Mouse (Mus musculus) bone marrow, adult 2 months (tissue): ENCODE results near the gene Ninj1. TPM values are rescaled to one million over a fixed set of nuclear protein-coding genes. Genes with fewer than 3 reads are reported as not detected.

Experiments used
- H3K27ac ChIP-seq: fragments of 200-500 bp; 2 replicates; pipeline ENCODE4 v1.5.1; 2012; ENCODE audit warnings: low read depth, mild to moderate bottlenecking, control low read depth, inconsistent platforms, low read length; ENCODE audit not compliant: control insufficient read depth, poor library complexity, insufficient read depth
- H3K4me1 ChIP-seq: fragments of 200-500 bp; 2 replicates; pipeline ENCODE4 v1.6.1; 2011; ENCODE audit warnings: low read length; ENCODE audit not compliant: control insufficient read depth, insufficient read depth
- H3K4me3 ChIP-seq: fragments of 200-500 bp; replicated peaks from 2 replicates; pipeline ENCODE3; 2011; ENCODE audit warnings: mild to moderate bottlenecking, low read depth, low read length, control low read depth; ENCODE audit not compliant: control insufficient read depth
- CTCF ChIP-seq: fragments of 200-500 bp; IDR thresholded peaks from 2 replicates; pipeline ENCODE4 v1.5.1; 2011; ENCODE audit warnings: low read length, control low read depth; ENCODE audit not compliant: control insufficient read depth, insufficient read depth
- POLR2A ChIP-seq: fragments of 200-500 bp; IDR thresholded peaks from 2 replicates; pipeline ENCODE4 v1.6.1; 2011; ENCODE audit warnings: low read depth, mild to moderate bottlenecking, control low read depth, low read length, borderline replicate concordance; ENCODE audit not compliant: control insufficient read depth
- WGBS: fragments of 180-500 bp; shearing (Covaris S2); methylation state at CpG from one replicate; pipeline ENCODE4 v1.1.7; 2018; 5-methylcytosine and 5-hydroxymethylcytosine counted together
- polyA plus RNA-seq: library from polyadenylated mRNA; stranded (reverse); fragments of >200 nt; gene quantifications from 2 replicates; pipeline ENCODE4 v1.2.4, GENCODE M21; 2011; ENCODE audit warnings: low replicate concordance; ENCODE audit not compliant: missing spikeins, insufficient read depth, insufficient read length

The Ninj1 gene
- polyA plus RNA-seq, 1 experiment: 36.6 TPM

GRCm38 (mm10) chr13:49237617-49238016 is 50.3 kb downstream of the Ninj1 start:
- Histone ChIP-seq H3K4me1 (peaks cover 10% of the 10 kb centered on the region), H3K4me3 (no peak overlapping the region), H3K27ac (no peak overlapping the region)
- no peak for TF ChIP-seq CTCF
- TF ChIP-seq POLR2A: no peak
- WGBS: 87% methylated on average over 8 of the region's 8 CpGs

GRCm38 (mm10) chr13:49238737-49239136 is 51.5 kb downstream of the Ninj1 start:
- no peak overlapping the region for H3K4me3 ChIP-seq
- H3K27ac ChIP-seq: no peak overlapping the region
- WGBS: 84% methylated on average over 8 of the region's 8 CpGs
- peaks cover 10% of the 10 kb centered on the region for H3K4me1 ChIP-seq
- TF ChIP-seq CTCF: no peak
- no peak for TF ChIP-seq POLR2A

- TF ChIP-seq CTCF: no peak
- TF ChIP-seq POLR2A: peak; percentile 46; the same call in 1 of the 2 replicates
- whole genome bisulfite sequencing: 3% methylated on average over 9 of the region's 9 CpGs
- H3K4me3 ChIP-seq: peak overlapping the region; percentile 27
- H3K4me1 ChIP-seq: peaks cover 10% of the 10 kb centered on the region
- peak overlapping the region; percentile 86 for H3K27ac ChIP-seq
These were observed 55.2 kb downstream of the Ninj1 start for GRCm38 (mm10) chr13:49242321-49243065.

GRCm38 (mm10) chr13:49243492-49243891 is 56.2 kb downstream of the Ninj1 start:
- Histone ChIP-seq H3K27ac (peak overlapping the region; percentile 75), H3K4me1 (peaks cover 9% of the 10 kb centered on the region), H3K4me3 (no peak overlapping the region)
- WGBS: 11% methylated on average over 2 of the region's 2 CpGs
- TF ChIP-seq POLR2A: no peak

DNA sequence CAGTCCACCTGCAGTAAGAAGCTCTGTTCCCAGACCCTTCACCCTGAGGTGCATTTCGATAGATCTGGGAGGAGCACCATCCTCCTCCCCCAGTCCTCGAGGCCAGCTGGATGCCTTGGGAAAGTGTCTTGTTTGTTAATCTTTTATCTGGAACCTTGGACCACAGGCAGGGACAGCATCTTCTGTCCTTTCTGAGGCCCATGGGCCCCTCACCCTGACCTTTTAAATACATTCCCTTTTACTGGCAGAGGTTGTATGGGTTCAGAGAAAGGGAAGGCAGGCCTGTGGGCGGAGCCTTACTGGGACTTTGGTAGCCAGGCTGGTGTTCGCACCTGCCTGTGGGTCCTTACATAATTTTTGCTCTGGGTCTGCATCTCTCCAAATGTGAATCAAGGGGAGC is 58.0 kb downstream of the Ninj1 start:
- Histone ChIP-seq H3K27ac (no peak overlapping the region), H3K4me1 (peaks cover 12% of the 10 kb centered on the region), H3K4me3 (no peak overlapping the region)
- TF ChIP-seq POLR2A: no peak
- no peak for TF ChIP-seq CTCF
- WGBS: 71% methylated on average over 4 of the region's 4 CpGs

Other genes starting within 250 kb of the Ninj1 start
- 50.9 and 67.9 TPM in 2 replicates for gene Fam120a, start 219.5 kb upstream of the Ninj1 start, polyA plus RNA-seq
- gene Wnk2, start 39.5 kb upstream of the Ninj1 start, polyA plus RNA-seq: not detected in 2 replicates
- gene Card19, start 28.6 kb downstream of the Ninj1 start, polyA plus RNA-seq: 27.5 and 41.1 TPM in 2 replicates
- 3.0 and 10.2 TPM in 2 replicates for gene Susd3, start 61.2 kb downstream of the Ninj1 start, polyA plus RNA-seq
- gene Fgd3, start 132.8 kb downstream of the Ninj1 start, polyA plus RNA-seq: 10.9 and 31.9 TPM in 2 replicates
- gene Bicd2, start 154.1 kb downstream of the Ninj1 start, polyA plus RNA-seq: 12.1 and 23.2 TPM in 2 replicates
- gene Ippk, start 233.8 kb downstream of the Ninj1 start, polyA plus RNA-seq: 4.4 and 4.5 TPM in 2 replicates